Mouse (Mus musculus): ENCODE measurements at regions not wholly inside any gene's neighbourhood (a gene's known extent, or its start where the extent isn't known, plus 50 kb on each side); places are given as distances from the start of the nearest gene placed in this dataset.

GRCm38 (mm10) chr17:85780477-85780876, 92.4 kb upstream of the Six2 start:
- DNase-seq, result no peak
- intact Hi-C loops (cut with DNase I), result no loop called here

- intact Hi-C loops (cut with DNase I), result no loop called here
- DNase-seq, result no peak
Observed at GRCm38 (mm10) chr17:85776876-85777275, 88.8 kb upstream of the Six2 start.

GRCm38 (mm10) chr17:85768341-85768740, 80.3 kb upstream of the Six2 start:
- DNase-seq, result no peak

GRCm38 (mm10) chr17:85767201-85767862, 79.3 kb upstream of the Six2 start:
- DNase-seq, result no peak
- intact Hi-C loops (cut with DNase I), result no loop called here

More at GRCm38 (mm10) chr17:85768341-85768740, 80.3 kb upstream of the Six2 start:
- intact Hi-C loops (cut with DNase I), result no loop called here

GRCm38 (mm10) chr17:85766556-85766955, 78.5 kb upstream of the Six2 start:
- intact Hi-C loops (cut with DNase I), result no loop called here
- no peak for DNase-seq

GRCm38 (mm10) chr17:85758581-85759098, 70.6 kb upstream of the Six2 start:
- no peak for DNase-seq
- intact Hi-C loops (cut with DNase I), result no loop called here

- intact Hi-C loops (cut with DNase I), result no loop called here
- no peak for DNase-seq
Observed at GRCm38 (mm10) chr17:85757647-85758046, 69.6 kb upstream of the Six2 start.

GRCm38 (mm10) chr17:85755557-85755956, 67.5 kb upstream of the Six2 start:
- intact Hi-C loops (cut with DNase I), result no loop called here
- no peak for DNase-seq

GRCm38 (mm10) chr17:85748649-85749081, 60.6 kb upstream of the Six2 start:
- intact Hi-C loops (cut with DNase I), result no loop called here
- no peak for DNase-seq

GRCm38 (mm10) chr17:85747976-85748648, 60.0 kb upstream of the Six2 start:
- no peak for DNase-seq
- intact Hi-C loops (cut with DNase I), result no loop called here
